Mouse (Mus musculus): ENCODE data around the gene Npm3. TPM values are rescaled to one million over a fixed set of nuclear protein-coding genes. Genes with fewer than 3 reads are reported as not detected.

The Npm3 gene
- polyA plus RNA-seq, 1 experiment: 196 TPM

DNA sequence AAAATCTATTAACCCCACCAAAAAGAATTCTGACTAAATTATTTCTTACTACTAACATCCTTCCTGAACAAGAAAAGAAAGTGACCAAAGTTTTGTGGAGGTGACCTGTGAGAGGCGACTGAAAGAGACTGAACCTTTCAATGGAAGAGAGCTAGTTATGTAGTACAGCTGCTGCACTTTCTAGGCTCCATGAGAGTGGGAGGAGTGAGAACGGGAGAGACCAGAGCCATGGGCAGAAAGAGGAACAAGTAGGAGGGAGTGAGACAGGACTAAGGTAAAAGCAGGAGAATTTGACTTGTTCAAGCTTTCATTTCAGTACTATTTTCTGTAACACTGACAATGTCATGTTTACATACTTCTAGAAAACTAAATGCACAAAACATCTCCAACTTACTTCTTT lies 26.1 kb upstream of the Npm3 start:
- Histone ChIP-seq H3K4me1 (ENCODE audit: control insufficient read depth, insufficient read depth, low read length) (no peaks in the 10 kb centered on the region), H3K9me3 (replicated peaks; ENCODE audit: control insufficient read depth, insufficient read depth, low read length, poor library complexity, severe bottlenecking) (no peaks in the 10 kb centered on the region), H3K27me3 (ENCODE audit: control insufficient read depth, insufficient read depth, low read length, poor library complexity, severe bottlenecking) (no peaks in the 10 kb centered on the region), H3K27ac (ENCODE audit: insufficient read depth, low read length) (no peak overlapping the region), H3K36me3 (ENCODE audit: control insufficient read depth, insufficient read depth, low read length, poor library complexity, severe bottlenecking) (peaks cover 82% of the 10 kb centered on the region), H3K9ac (ENCODE audit: low read depth, poor library complexity, severe bottlenecking) (no peak overlapping the region), H3K4me3 (ENCODE audit: low read depth, low read length) (no peak overlapping the region)
- TF ChIP-seq CTCF (IDR thresholded peaks at IDR 0.05; ENCODE audit: low read depth, low read length) (no peak), POLR2A (IDR thresholded peaks at IDR 0.05; ENCODE audit: insufficient read depth, low read length) (no peak)

DNA sequence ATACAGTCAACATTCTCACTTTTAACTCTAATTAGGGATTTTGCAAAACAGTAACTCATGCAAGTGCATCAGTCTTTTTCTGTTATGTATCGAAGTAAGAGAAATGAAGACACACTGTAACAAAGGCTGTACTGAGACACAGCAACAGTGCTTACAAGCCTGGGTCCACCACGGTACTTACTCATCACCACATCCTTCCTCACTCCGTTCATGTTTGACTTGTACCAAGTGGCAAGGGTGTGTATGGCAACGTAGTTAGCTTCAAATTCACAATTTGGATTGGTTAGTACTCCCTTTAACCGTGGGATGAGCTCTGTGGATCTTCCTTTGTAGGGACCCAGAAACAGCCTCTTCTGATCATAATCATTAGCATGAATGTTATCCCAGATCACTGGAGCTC lies 22.1 kb upstream of the Npm3 start:
- H3K9me3 ChIP-seq (replicated peaks; ENCODE audit: control insufficient read depth, insufficient read depth, low read length, poor library complexity, severe bottlenecking): no peaks in the 10 kb centered on the region
- peaks cover 89% of the 10 kb centered on the region for H3K36me3 ChIP-seq (ENCODE audit: control insufficient read depth, insufficient read depth, low read length, poor library complexity, severe bottlenecking)
- H3K27me3 ChIP-seq (ENCODE audit: control insufficient read depth, insufficient read depth, low read length, poor library complexity, severe bottlenecking): no peaks in the 10 kb centered on the region
- no peak overlapping the region for H3K4me3 ChIP-seq (ENCODE audit: low read depth, low read length)
- no peak overlapping the region for H3K27ac ChIP-seq (ENCODE audit: insufficient read depth, low read length)
- H3K4me1 ChIP-seq (ENCODE audit: control insufficient read depth, insufficient read depth, low read length): no peaks in the 10 kb centered on the region
- TF ChIP-seq CTCF (IDR thresholded peaks at IDR 0.05; ENCODE audit: low read depth, low read length) (no peak), POLR2A (IDR thresholded peaks at IDR 0.05; ENCODE audit: insufficient read depth, low read length) (no peak), EP300 (IDR thresholded peaks at IDR 0.05; ENCODE audit: insufficient read depth, low read depth, low read length) (no peak)
- no peak overlapping the region for H3K9ac ChIP-seq (ENCODE audit: low read depth, poor library complexity, severe bottlenecking)

DNA sequence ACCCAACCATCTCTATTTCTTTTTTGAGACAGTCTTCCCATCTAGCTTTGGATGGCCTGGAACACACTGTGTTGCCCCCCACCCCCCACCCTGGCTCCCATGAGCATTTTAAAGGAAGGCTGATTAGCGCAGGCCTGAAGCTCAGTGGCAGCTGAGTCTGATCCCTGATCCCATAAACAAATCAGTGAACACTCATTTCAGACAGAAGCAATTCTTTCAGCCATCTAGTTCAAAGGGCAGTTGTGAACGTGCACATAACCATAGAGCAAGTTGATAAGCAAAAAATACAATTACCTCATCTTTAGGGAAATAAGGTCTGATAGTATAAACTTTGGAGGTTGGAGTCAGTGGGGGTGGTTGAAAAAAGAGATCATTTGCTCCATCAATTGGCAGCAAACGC lies 11.4 kb upstream of the Npm3 start:
- Histone ChIP-seq H3K36me3 (ENCODE audit: control insufficient read depth, insufficient read depth, low read length, poor library complexity, severe bottlenecking) (peaks cover 89% of the 10 kb centered on the region), H3K4me3 (ENCODE audit: low read depth, low read length) (no peak overlapping the region), H3K9me3 (replicated peaks; ENCODE audit: control insufficient read depth, insufficient read depth, low read length, poor library complexity, severe bottlenecking) (no peaks in the 10 kb centered on the region)

DNA sequence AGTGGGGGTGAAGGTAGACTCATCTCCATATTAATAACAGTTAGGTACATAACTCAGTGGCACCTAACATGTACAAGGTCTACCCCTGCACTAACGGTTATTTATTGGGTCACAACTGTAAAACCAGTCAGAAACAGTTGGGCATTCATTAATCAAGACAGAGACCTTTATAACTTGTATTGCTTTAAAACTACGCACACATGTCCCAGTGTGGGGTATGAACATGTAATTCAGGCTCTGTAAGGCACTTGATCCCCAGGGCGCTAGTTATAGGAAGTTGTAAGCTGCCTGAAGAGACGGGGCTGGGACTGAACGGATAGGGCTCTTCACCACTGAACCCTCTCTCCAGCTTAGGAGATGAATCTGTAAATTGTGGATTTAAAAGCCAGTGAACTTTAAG lies 9.3 kb upstream of the Npm3 start:
- Histone ChIP-seq H3K4me1 (ENCODE audit: control insufficient read depth, insufficient read depth, low read length) (no peaks in the 10 kb centered on the region), H3K4me3 (ENCODE audit: low read depth, low read length) (no peak overlapping the region), H3K27ac (ENCODE audit: insufficient read depth, low read length) (peak overlapping the region; percentile 79; the same call in 1 of the 2 replicates), H3K9me3 (replicated peaks; ENCODE audit: control insufficient read depth, insufficient read depth, low read length, poor library complexity, severe bottlenecking) (no peaks in the 10 kb centered on the region), H3K36me3 (ENCODE audit: control insufficient read depth, insufficient read depth, low read length, poor library complexity, severe bottlenecking) (peaks cover 87% of the 10 kb centered on the region), H3K9ac (ENCODE audit: low read depth, poor library complexity, severe bottlenecking) (no peak overlapping the region), H3K27me3 (ENCODE audit: control insufficient read depth, insufficient read depth, low read length, poor library complexity, severe bottlenecking) (no peaks in the 10 kb centered on the region)
- no peak for TF ChIP-seq CTCF (IDR thresholded peaks at IDR 0.05; ENCODE audit: low read depth, low read length)
- no peak for TF ChIP-seq EP300 (IDR thresholded peaks at IDR 0.05; ENCODE audit: insufficient read depth, low read depth, low read length)
- no peak for TF ChIP-seq POLR2A (IDR thresholded peaks at IDR 0.05; ENCODE audit: insufficient read depth, low read length)

More for the DNA sequence above, 11.4 kb upstream of the Npm3 start:
- Histone ChIP-seq H3K27me3 (ENCODE audit: control insufficient read depth, insufficient read depth, low read length, poor library complexity, severe bottlenecking) (no peaks in the 10 kb centered on the region), H3K4me1 (ENCODE audit: control insufficient read depth, insufficient read depth, low read length) (no peaks in the 10 kb centered on the region), H3K9ac (ENCODE audit: low read depth, poor library complexity, severe bottlenecking) (no peak overlapping the region), H3K27ac (ENCODE audit: insufficient read depth, low read length) (no peak overlapping the region)
- TF ChIP-seq EP300 (IDR thresholded peaks at IDR 0.05; ENCODE audit: insufficient read depth, low read depth, low read length): no peak
- no peak for TF ChIP-seq CTCF (IDR thresholded peaks at IDR 0.05; ENCODE audit: low read depth, low read length)
- TF ChIP-seq POLR2A (IDR thresholded peaks at IDR 0.05; ENCODE audit: insufficient read depth, low read length): no peak

DNA sequence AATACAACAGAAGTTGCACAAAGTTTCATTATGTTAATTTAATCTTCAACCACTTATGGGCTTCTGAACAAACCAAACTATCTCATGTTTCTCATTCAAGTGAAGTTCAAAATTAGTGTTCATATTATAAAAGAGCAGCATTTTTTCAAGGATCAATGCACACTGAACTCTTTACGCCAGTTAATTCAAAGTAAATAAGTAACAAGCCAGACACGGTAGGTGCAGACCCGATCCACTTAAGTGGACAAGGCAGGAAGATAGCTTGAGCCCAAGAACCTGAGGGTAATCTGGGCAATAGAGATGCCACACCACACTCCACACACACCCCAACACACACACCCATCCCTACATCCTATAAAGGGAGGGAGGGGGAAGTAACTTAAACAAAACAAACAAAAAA lies 4.2 kb upstream of the Npm3 start:
- no peak overlapping the region for H3K27ac ChIP-seq (ENCODE audit: insufficient read depth, low read length)
- H3K4me1 ChIP-seq (ENCODE audit: control insufficient read depth, insufficient read depth, low read length): no peaks in the 10 kb centered on the region
- H3K36me3 ChIP-seq (ENCODE audit: control insufficient read depth, insufficient read depth, low read length, poor library complexity, severe bottlenecking): peaks cover 47% of the 10 kb centered on the region
- no peak overlapping the region for H3K4me3 ChIP-seq (ENCODE audit: low read depth, low read length)
- H3K27me3 ChIP-seq (ENCODE audit: control insufficient read depth, insufficient read depth, low read length, poor library complexity, severe bottlenecking): no peaks in the 10 kb centered on the region
- H3K9me3 ChIP-seq (replicated peaks; ENCODE audit: control insufficient read depth, insufficient read depth, low read length, poor library complexity, severe bottlenecking): no peaks in the 10 kb centered on the region
- TF ChIP-seq POLR2A (IDR thresholded peaks at IDR 0.05; ENCODE audit: insufficient read depth, low read length) (no peak), CTCF (IDR thresholded peaks at IDR 0.05; ENCODE audit: low read depth, low read length) (no peak), EP300 (IDR thresholded peaks at IDR 0.05; ENCODE audit: insufficient read depth, low read depth, low read length) (no peak)
- no peak overlapping the region for H3K9ac ChIP-seq (ENCODE audit: low read depth, poor library complexity, severe bottlenecking)

DNA sequence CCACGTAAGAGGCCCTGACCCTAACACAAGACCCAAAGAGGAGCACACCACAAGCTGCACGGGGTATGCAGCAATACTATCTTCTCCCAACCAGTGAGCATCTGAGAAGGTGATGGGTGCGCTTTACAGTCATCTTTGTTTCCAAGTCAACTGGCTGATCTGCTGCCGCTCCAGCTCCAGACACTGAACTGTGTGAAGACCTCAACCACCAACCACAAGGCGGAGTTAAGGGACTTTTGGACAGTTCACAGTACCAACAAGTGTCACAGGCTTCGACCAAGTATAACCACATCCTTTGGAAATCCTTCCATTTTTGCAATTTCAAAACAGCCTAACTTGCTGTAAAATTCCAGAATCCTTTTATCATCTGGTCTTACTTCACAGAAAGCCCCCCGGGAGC lies 2.5 kb upstream of the Npm3 start:
- Histone ChIP-seq H3K27me3 (ENCODE audit: control insufficient read depth, insufficient read depth, low read length, poor library complexity, severe bottlenecking) (no peaks in the 10 kb centered on the region), H3K36me3 (ENCODE audit: control insufficient read depth, insufficient read depth, low read length, poor library complexity, severe bottlenecking) (peaks cover 33% of the 10 kb centered on the region)

More for the DNA sequence above, 2.5 kb upstream of the Npm3 start:
- TF ChIP-seq EP300 (IDR thresholded peaks at IDR 0.05; ENCODE audit: insufficient read depth, low read depth, low read length) (no peak), CTCF (IDR thresholded peaks at IDR 0.05; ENCODE audit: low read depth, low read length) (no peak), POLR2A (IDR thresholded peaks at IDR 0.05; ENCODE audit: insufficient read depth, low read length) (no peak)
- Histone ChIP-seq H3K9ac (ENCODE audit: low read depth, poor library complexity, severe bottlenecking) (no peak overlapping the region), H3K4me1 (ENCODE audit: control insufficient read depth, insufficient read depth, low read length) (peaks cover 3% of the 10 kb centered on the region), H3K4me3 (ENCODE audit: low read depth, low read length) (no peak overlapping the region), H3K27ac (ENCODE audit: insufficient read depth, low read length) (no peak overlapping the region), H3K9me3 (replicated peaks; ENCODE audit: control insufficient read depth, insufficient read depth, low read length, poor library complexity, severe bottlenecking) (no peaks in the 10 kb centered on the region)

Measured in ES-Bruce4 (cell line).